Mouse (Mus musculus): Measurements from ENCODE around the gene Sepsecs.

GRCm38 (mm10) chr5:52590612-52591011 is 78.9 kb downstream of the Sepsecs start:
- TF ChIP-seq CTCF (IDR thresholded peaks at IDR 0.05): no peak
- no peak for TF ChIP-seq EP300 (IDR thresholded peaks at IDR 0.05)
